Mouse (Mus musculus) midbrain, postnatal 0 days (tissue): ENCODE data around the gene Zdhhc14. TPM values are rescaled to one million over a fixed set of nuclear protein-coding genes. Genes with fewer than 3 reads are reported as not detected.

Source experiments
- ATAC-seq: fragments of 200-750 bp; cut with Nextera tagmentation; 2 replicates; pipeline ENCODE4 v1.8.0; 2017; ENCODE audit warnings: moderate number of reproducible peaks, mild to moderate bottlenecking, moderate TSS enrichment, moderate library complexity; ENCODE audit not compliant: low FRiP score
- DNase-seq: peaks from one replicate; pipeline ENCODE4 v3.0.0-alpha.2; 2015; ENCODE audit warnings: low spot score
- H3K27ac ChIP-seq: fragments of 300-500 bp; sonication (generic); 2 replicates; pipeline ENCODE4 v1.5.1; 2014; ENCODE audit warnings: low read depth, mild to moderate bottlenecking, low read length, mixed read lengths
- H3K27me3 ChIP-seq: fragments of 300-500 bp; sonication (generic); 2 replicates; pipeline ENCODE4 v1.6.1; 2014; ENCODE audit warnings: low read length, control low read depth, mixed read lengths; ENCODE audit not compliant: insufficient read depth
- H3K36me3 ChIP-seq: fragments of 300-500 bp; sonication (generic); 2 replicates; pipeline ENCODE4 v1.6.1; 2014; ENCODE audit warnings: low read length, control low read depth, mixed read lengths; ENCODE audit not compliant: insufficient read depth
- H3K4me1 ChIP-seq: fragments of 300-500 bp; sonication (generic); 2 replicates; pipeline ENCODE4 v1.6.1; 2014; ENCODE audit warnings: mild to moderate bottlenecking, control low read depth, antibody characterized with exemption, low read length, mixed read lengths; ENCODE audit not compliant: insufficient read depth
- H3K4me2 ChIP-seq: fragments of 300-500 bp; sonication (generic); 2 replicates; pipeline ENCODE4 v1.6.1; 2014; ENCODE audit warnings: low read depth, mild to moderate bottlenecking, low read length, mixed read lengths; ENCODE audit not compliant: poor library complexity, severe bottlenecking
- H3K4me3 ChIP-seq: fragments of 300-500 bp; sonication (generic); 2 replicates; pipeline ENCODE4 v1.5.1; 2014; ENCODE audit warnings: low read depth, mild to moderate bottlenecking, low read length, moderate library complexity
- H3K9ac ChIP-seq: fragments of 300-500 bp; sonication (generic); replicated peaks from 2 replicates; pipeline ENCODE4 v1.6.1; 2014; ENCODE audit warnings: mild to moderate bottlenecking, low read length, moderate library complexity, mixed read lengths; ENCODE audit not compliant: poor library complexity, severe bottlenecking
- H3K9me3 ChIP-seq: fragments of 300-500 bp; sonication (generic); 2 replicates; pipeline ENCODE4 v1.6.1; 2016; ENCODE audit warnings: low read length, control low read depth
- CTCF ChIP-seq: IDR thresholded peaks from 2 replicates; pipeline ENCODE4 v1.5.1; 2016; ENCODE audit warnings: antibody characterized with exemption, mild to moderate bottlenecking
- WGBS: fragments of 180-500 bp; shearing (Covaris S2); extraction: QIAGEN DNeasy Blood & Tissue Kit; methylation state at CpG from one replicate; pipeline ENCODE4 v1.1.7; 2014; 5-methylcytosine and 5-hydroxymethylcytosine counted together
- polyA plus RNA-seq: library from polyadenylated mRNA; unstranded; fragments of >200 nt; fragmentation: Nextera tagmentation; extraction: Ambion mirVana; gene quantifications from 2 replicates; pipeline ENCODE4 v1.2.1, GENCODE M21; 2015
- total RNA-seq: library from RNA; depleted of rRNA; stranded (reverse); fragments of >200 nt; gene quantifications from 2 replicates; pipeline ENCODE4 v1.2.3, GENCODE M21; 2014

Gene Zdhhc14
- total and polyA plus RNA-seq, 2 experiments from 2014 or later, result 9.6 to 18.3 TPM

DNA sequence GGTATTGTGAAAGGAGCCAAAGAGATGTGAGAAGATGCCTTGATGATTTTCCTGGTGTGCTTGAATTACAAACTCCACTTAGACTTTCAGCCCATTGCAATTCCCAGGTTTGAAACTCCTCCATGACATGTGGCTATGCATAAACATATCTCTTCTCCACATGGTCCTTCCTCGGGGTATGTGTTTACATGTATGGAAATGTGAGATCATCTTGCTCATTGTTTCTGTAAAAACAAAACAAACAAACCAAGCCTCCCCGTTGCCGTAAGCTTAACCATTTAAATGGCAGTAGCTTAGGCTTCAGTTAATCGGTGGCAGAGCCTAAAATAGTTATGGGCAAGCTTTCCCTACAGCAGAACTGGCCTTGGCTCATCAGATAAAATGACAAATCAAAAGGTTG is 137.3 kb downstream of the Zdhhc14 start:
- Histone ChIP-seq H3K27ac (no peak overlapping the region), H3K9me3 (no peaks in the 10 kb centered on the region), H3K36me3 (no peaks in the 10 kb centered on the region), H3K4me2 (no peak overlapping the region), H3K9ac (no peak overlapping the region), H3K27me3 (no peaks in the 10 kb centered on the region), H3K4me1 (no peaks in the 10 kb centered on the region), H3K4me3 (no peak overlapping the region)
- no peak for DNase-seq
- TF ChIP-seq CTCF, result no peak
- WGBS, result 66% methylated on average over 4 of the region's 4 CpGs
- ATAC-seq, result no peak

DNA sequence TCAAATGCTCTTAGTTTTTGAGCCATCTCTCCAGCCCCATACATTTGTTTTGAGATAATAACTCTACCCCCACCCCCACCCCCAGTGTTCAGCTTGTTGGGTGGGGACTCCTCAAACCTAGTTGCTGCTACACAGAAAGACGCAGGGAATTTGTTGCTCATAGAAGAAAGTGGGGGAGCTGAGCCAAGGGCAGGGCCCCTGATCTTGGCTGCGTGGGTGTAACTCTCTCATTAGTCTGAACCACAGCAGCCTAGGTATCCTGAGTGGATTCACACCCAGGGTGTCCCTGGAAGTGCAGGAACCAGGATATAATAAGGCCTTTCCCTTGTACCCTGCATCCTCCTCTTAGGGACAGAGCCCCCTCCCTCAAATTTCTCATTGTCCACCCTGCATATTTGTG is 142.9 kb downstream of the Zdhhc14 start:
- TF ChIP-seq CTCF, result no peak
- WGBS, result 88% methylated on average over 2 of the region's 2 CpGs
- no peak for ATAC-seq

DNA sequence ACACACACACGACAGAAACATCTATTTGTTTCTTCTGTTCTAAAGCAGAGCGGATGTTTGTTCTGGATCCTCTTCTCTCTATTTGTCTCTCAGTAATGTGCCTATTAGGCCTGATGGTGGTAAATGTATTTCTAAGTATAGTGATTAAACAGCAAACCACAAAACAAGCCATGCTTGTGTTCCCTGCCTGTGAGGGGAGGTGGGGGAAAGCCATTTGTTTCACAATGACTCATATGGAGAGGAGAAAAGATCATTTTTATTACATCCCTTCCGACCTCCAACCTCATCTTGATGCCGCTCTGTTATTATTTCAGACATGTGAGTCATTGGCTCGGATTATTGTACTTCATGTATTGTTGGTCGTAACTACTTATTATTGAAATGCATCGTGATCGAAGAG is 149.1 kb downstream of the Zdhhc14 start:
- Histone ChIP-seq H3K4me1 (no peaks in the 10 kb centered on the region; the same call in 1 of the 2 replicates), H3K27me3 (no peaks in the 10 kb centered on the region), H3K9ac (no peak overlapping the region), H3K4me3 (no peak overlapping the region), H3K27ac (no peak overlapping the region), H3K9me3 (no peaks in the 10 kb centered on the region), H3K4me2 (no peak overlapping the region), H3K36me3 (no peaks in the 10 kb centered on the region)
- ATAC-seq, result no peak
- WGBS, result 91% methylated on average over 8 of the region's 8 CpGs
- TF ChIP-seq CTCF, result no peak
- no peak for DNase-seq

More for the DNA sequence above, 142.9 kb downstream of the Zdhhc14 start:
- H3K27ac ChIP-seq, result no peak overlapping the region
- H3K27me3 ChIP-seq, result no peaks in the 10 kb centered on the region
- H3K9me3 ChIP-seq, result no peaks in the 10 kb centered on the region
- H3K9ac ChIP-seq, result no peak overlapping the region
- H3K4me1 ChIP-seq, result no peaks in the 10 kb centered on the region
- H3K4me3 ChIP-seq, result no peak overlapping the region
- DNase-seq, result no peak
- no peak overlapping the region for H3K4me2 ChIP-seq
- no peaks in the 10 kb centered on the region for H3K36me3 ChIP-seq

DNA sequence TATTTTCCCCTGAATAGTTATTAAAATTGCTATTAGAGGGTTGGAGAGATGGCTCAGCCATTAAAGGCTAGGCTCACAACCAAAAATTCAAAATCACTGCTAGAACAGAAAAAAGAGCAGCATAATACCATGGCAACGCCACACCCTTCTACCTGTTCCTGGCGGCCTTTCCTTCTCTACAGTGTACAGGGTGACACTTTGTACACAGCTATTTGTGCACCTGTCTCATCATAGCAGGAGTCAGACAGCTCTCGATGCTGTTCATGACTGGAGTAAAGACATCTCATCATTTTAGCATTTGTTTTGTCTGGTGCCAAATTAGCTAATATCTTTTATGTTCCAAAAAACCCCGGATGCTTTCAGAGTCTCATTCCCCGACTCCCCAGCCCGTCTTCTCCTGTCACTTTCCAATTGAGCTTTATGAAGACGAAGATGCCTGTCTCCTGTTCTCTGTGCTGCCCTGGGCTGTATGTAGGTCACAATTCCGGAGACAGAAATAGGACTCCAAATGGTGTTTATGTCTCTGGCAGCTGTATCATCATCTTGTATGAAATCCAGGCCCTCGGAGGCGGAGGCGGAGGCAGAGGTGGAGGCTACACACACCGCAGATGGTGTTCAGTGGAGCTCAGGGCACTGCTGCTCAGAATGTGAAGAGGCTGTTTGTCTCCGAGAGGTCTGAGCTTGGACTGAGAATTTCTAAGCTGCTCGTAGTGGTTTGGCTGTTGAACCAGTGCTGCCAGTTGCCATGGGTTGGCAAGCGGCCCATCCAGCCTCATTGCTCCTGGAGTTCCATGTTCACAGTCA is 150.8 kb downstream of the Zdhhc14 start:
- DNase-seq, result peak; percentile 42
- Histone ChIP-seq H3K4me3 (no peak overlapping the region), H3K9ac (no peak overlapping the region), H3K4me1 (no peaks in the 10 kb centered on the region; the same call in 1 of the 2 replicates), H3K27ac (no peak overlapping the region), H3K9me3 (no peaks in the 10 kb centered on the region), H3K4me2 (no peak overlapping the region), H3K27me3 (no peaks in the 10 kb centered on the region), H3K36me3 (no peaks in the 10 kb centered on the region)
- TF ChIP-seq CTCF, result no peak
- ATAC-seq, result no peak
- 81% methylated on average over 15 of the region's 15 CpGs for WGBS

DNA sequence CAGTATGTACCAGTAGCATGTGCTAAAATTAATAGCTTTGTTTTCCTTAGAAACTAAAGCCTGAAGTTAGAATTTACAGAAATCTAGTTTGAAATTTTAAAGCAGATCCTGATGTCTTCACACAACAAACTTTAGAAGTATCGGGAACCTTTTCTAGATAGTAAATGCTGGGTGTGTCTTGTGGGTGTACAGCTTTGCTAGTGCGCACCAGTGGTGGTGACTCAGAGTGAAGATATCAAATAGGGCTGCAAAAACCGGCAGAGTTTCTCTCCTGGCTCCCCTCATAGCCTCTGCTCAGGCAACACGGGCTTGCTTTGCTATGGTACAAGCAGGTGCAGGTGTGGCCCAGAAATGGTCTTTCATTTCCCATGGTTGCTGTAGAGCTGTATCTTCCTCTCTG is 157.8 kb downstream of the Zdhhc14 start:
- Histone ChIP-seq H3K27me3 (no peaks in the 10 kb centered on the region), H3K9ac (no peak overlapping the region), H3K36me3 (no peaks in the 10 kb centered on the region), H3K4me1 (no peaks in the 10 kb centered on the region), H3K27ac (no peak overlapping the region), H3K4me2 (no peak overlapping the region), H3K9me3 (no peaks in the 10 kb centered on the region), H3K4me3 (no peak overlapping the region)
- no peak for TF ChIP-seq CTCF
- WGBS, result 89% methylated on average over 4 of the region's 4 CpGs
- ATAC-seq (no peak), DNase-seq (no peak)

DNA sequence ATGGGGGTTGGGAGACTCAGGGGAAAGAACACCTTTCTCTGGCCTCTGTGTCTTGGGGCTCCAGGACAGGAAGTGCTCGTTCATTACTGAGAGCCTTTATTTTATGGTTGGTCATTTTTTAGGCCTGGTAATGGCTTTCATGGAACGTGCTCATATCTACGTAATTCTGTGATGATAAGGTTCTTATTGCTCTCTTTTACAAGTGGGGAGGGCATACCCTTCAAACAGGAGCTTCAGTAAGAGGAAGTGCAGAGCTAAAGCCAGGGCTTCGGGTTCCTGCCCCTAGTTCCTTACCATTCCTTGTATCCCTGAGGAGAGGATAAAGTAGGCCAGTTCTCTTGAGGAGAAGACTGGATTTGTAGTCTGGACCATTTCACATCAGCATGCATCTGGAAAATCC is 158.3 kb downstream of the Zdhhc14 start:
- Histone ChIP-seq H3K4me1 (no peaks in the 10 kb centered on the region), H3K27ac (no peak overlapping the region), H3K36me3 (no peaks in the 10 kb centered on the region), H3K27me3 (no peaks in the 10 kb centered on the region), H3K9ac (no peak overlapping the region), H3K4me2 (no peak overlapping the region), H3K9me3 (no peaks in the 10 kb centered on the region), H3K4me3 (no peak overlapping the region)
- DNase-seq (no peak), ATAC-seq (no peak)
- no peak for TF ChIP-seq CTCF
- 95% methylated on average over 4 of the region's 4 CpGs for WGBS
